Comparison of ENCODE assay signal across 32 mouse cellular contexts in the genomic region with DNA sequence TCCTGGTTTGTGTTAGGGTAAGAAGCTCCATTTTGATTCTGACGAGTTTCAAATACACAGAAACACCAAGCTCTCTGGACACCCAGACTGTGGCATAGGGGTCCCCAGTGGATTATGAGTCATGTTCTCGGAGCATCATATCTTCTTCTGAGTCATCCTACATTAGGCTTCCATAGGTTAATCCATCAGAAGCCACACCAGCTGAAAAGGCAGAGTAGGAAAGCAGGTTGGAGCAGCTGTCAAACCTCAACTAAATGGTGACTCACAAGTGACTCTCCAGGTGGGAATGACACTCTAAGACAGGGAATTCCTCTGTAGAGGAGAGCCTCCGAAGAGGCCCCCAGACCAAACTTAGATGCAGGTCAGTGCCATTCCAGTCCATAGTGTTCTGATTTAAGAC. TPM values are rescaled to one million over a fixed set of nuclear protein-coding genes. Genes with fewer than 3 reads are reported as not detected.
DNase-seq lines count a peak whose midpoint lies in the region; ATAC-seq and TF ChIP-seq lines count a peak whose summit lies in the region.
"Had no signal": no experiment of that assay in that cellular context is flagged by ENCODE, and none has a peak within 500 bp of the region (broad histone marks: within the 10 kb centered on the region; RNA-seq: fewer than 3 reads in every experiment).

No protein-coding gene starts in this region.

- 0 out of 2 replicates have a peak, but pooled peaks cover 8% of the 10 kb centered on the region for H3K4me1 ChIP-seq in stomach, embryonic 16.5 days (ENCODE audit: control insufficient read depth, insufficient read depth, low read length)
- peaks cover 18% of the 10 kb centered on the region for H3K4me1 ChIP-seq in thymus, adult 2 months (replicated peaks; ENCODE audit: control insufficient read depth, insufficient read depth, low read length)
- peaks cover 2% of the 10 kb centered on the region; the same call in 1 of the 2 replicates for H3K4me1 ChIP-seq in midbrain, postnatal 0 days (ENCODE audit: insufficient read depth, low read length)

- H3K9me3 ChIP-seq in stomach, embryonic 16.5 days (replicated peaks; ENCODE audit: control insufficient read depth, low read length) = no peaks in the 10 kb centered on the region
- no peaks in the 10 kb centered on the region for H3K9me3 ChIP-seq in midbrain, postnatal 0 days (ENCODE audit: low read length)
- H3K9me3 ChIP-seq: embryonic facial prominence, embryonic 13.5 days; heart, embryonic 12.5 days; heart, embryonic 15.5 days; hindbrain, embryonic 10.5 days; hindbrain, embryonic 13.5 days; intestine, embryonic 15.5 days had no signal

- no peak overlapping the region for H3K9ac ChIP-seq in stomach, embryonic 16.5 days (ENCODE audit: low read length)
- H3K9ac ChIP-seq in midbrain, postnatal 0 days (replicated peaks; ENCODE audit: low read length, poor library complexity, severe bottlenecking) = no peak overlapping the region
- H3K9ac ChIP-seq: embryonic facial prominence, embryonic 13.5 days; forebrain, postnatal 0 days; heart, embryonic 12.5 days; heart, embryonic 15.5 days; hindbrain, embryonic 13.5 days; intestine, embryonic 15.5 days had no signal

- H3K4me3 ChIP-seq in C2C12 (ENCODE audit: insufficient read depth, poor library complexity, severe bottlenecking) = no peak overlapping the region
- no peak overlapping the region for H3K4me3 ChIP-seq in stomach, embryonic 16.5 days (replicated peaks; ENCODE audit: low read length)
- no peak overlapping the region for H3K4me3 ChIP-seq in thymus, adult 2 months (ENCODE audit: control insufficient read depth, insufficient read depth, low read length)
- no peak overlapping the region for H3K4me3 ChIP-seq in midbrain, postnatal 0 days (ENCODE audit: low read depth, low read length)
- H3K4me3 ChIP-seq: embryonic facial prominence, embryonic 13.5 days; heart, embryonic 12.5 days; heart, embryonic 15.5 days; hindbrain, embryonic 10.5 days; hindbrain, embryonic 13.5 days; intestine, embryonic 15.5 days had no signal

- 62% methylated on average over 3 of the region's 3 CpGs for WGBS in stomach, embryonic 16.5 days
- 91% methylated on average over 3 of the region's 3 CpGs for WGBS in thymus, adult 2 months
- WGBS in midbrain, postnatal 0 days = 81% methylated on average over 3 of the region's 3 CpGs

- TF ChIP-seq POLR2A in thymus, adult 2 months (IDR thresholded peaks at IDR 0.05; ENCODE audit: control insufficient read depth, extremely low read depth, insufficient read depth, low read length, poor library complexity) = no peak

- no peak overlapping the region for H3ac ChIP-seq in C2C12 (ENCODE audit: control insufficient read depth, insufficient read length, low read depth)

- peak; percentile 37 for DNase-seq in heart, adult 11 months
- DNase-seq in heart, adult 18-20 months = no peak
- DNase-seq in gonadal fat pad, adult 2 months (ENCODE audit: low read depth) = peak; percentile 84
- no peak for DNase-seq in thymus, adult 2 months
- no peak for DNase-seq in gastrocnemius, adult 18-20 months (ENCODE audit: low spot score)
- DNase-seq in midbrain, postnatal 0 days (ENCODE audit: low spot score) = no peak
- DNase-seq: adrenal gland, adult 2 months; adrenal gland, postnatal 14 days; cerebellum, adult 11 months; cerebellum, adult 2 months; cerebellum, adult 9-11 months; cerebellum, postnatal 25 days; forebrain, postnatal 0 days; gastrocnemius, postnatal 25 days; heart, postnatal 10 days; heart, postnatal 36 days had no signal

- no peaks in the 10 kb centered on the region for H3K79me3 ChIP-seq in C2C12 (ENCODE audit: low read depth)

- no peak for ATAC-seq in stomach, embryonic 16.5 days (ENCODE audit: insufficient read depth, low FRiP score)
- ATAC-seq in midbrain, postnatal 0 days (ENCODE audit: low FRiP score) = no peak
- ATAC-seq: forebrain, embryonic 14.5 days; forebrain, postnatal 0 days; hindbrain, embryonic 16.5 days; intestine, embryonic 15.5 days had no signal

- no peak overlapping the region for H3K4me2 ChIP-seq in stomach, embryonic 16.5 days (ENCODE audit: low read depth, low read length)
- H3K4me2 ChIP-seq in midbrain, postnatal 0 days (ENCODE audit: low read depth, low read length, poor library complexity, severe bottlenecking) = no peak overlapping the region
- H3K4me2 ChIP-seq: embryonic facial prominence, embryonic 13.5 days; heart, embryonic 12.5 days; heart, embryonic 15.5 days; hindbrain, embryonic 13.5 days; intestine, embryonic 15.5 days had no signal

- no peaks in the 10 kb centered on the region for H3K36me3 ChIP-seq in C2C12 (ENCODE audit: control insufficient read depth, insufficient read depth)
- H3K36me3 ChIP-seq in stomach, embryonic 16.5 days (ENCODE audit: control insufficient read depth, insufficient read depth, low read length) = no peaks in the 10 kb centered on the region
- H3K36me3 ChIP-seq in thymus, adult 2 months (ENCODE audit: control insufficient read depth, insufficient read depth, low read length) = no peaks in the 10 kb centered on the region
- no peaks in the 10 kb centered on the region for H3K36me3 ChIP-seq in midbrain, postnatal 0 days (ENCODE audit: insufficient read depth, low read length)
- H3K36me3 ChIP-seq: embryonic facial prominence, embryonic 13.5 days; heart, embryonic 12.5 days; heart, embryonic 15.5 days; hindbrain, embryonic 10.5 days; hindbrain, embryonic 13.5 days; intestine, embryonic 15.5 days had no signal

- no peak for TF ChIP-seq CTCF in C2C12 (IDR thresholded peaks at IDR 0.05; ENCODE audit: control insufficient read depth, insufficient read depth, insufficient read length)
- TF ChIP-seq CTCF in thymus, adult 2 months (IDR thresholded peaks at IDR 0.05; ENCODE audit: borderline replicate concordance, control insufficient read depth, extremely low read depth, insufficient read depth, low read length, poor library complexity) = no peak
- TF ChIP-seq CTCF in midbrain, postnatal 0 days (IDR thresholded peaks at IDR 0.05) = no peak

- H3K27me3 ChIP-seq in C2C12 (ENCODE audit: control insufficient read depth, insufficient read depth, insufficient read length) = no peaks in the 10 kb centered on the region
- H3K27me3 ChIP-seq in stomach, embryonic 16.5 days (ENCODE audit: control insufficient read depth, insufficient read depth, low read length) = no peaks in the 10 kb centered on the region
- H3K27me3 ChIP-seq in thymus, adult 2 months (ENCODE audit: control insufficient read depth, insufficient read depth, low read length) = no peaks in the 10 kb centered on the region; the same call in 1 of the 2 replicates
- H3K27me3 ChIP-seq in midbrain, postnatal 0 days (ENCODE audit: insufficient read depth, low read length) = peaks cover 6% of the 10 kb centered on the region; the same call in 1 of the 2 replicates

- H3K27ac ChIP-seq in stomach, embryonic 16.5 days (ENCODE audit: low read length) = peak overlapping the region; percentile 39; the same call in 1 of the 2 replicates
- H3K27ac ChIP-seq in thymus, adult 2 months (ENCODE audit: control insufficient read depth, insufficient read depth, low read length) = no peak overlapping the region
- H3K27ac ChIP-seq in midbrain, postnatal 0 days (ENCODE audit: low read depth, low read length) = no peak overlapping the region
- H3K27ac ChIP-seq: embryonic facial prominence, embryonic 13.5 days; heart, embryonic 15.5 days; hindbrain, embryonic 10.5 days; hindbrain, embryonic 13.5 days; intestine, embryonic 15.5 days had no signal

- H3K79me2 ChIP-seq in C2C12 (ENCODE audit: control insufficient read depth, insufficient read depth) = no peaks in the 10 kb centered on the region

TF ChIP-seq in C2C12, 6 proteins besides CTCF, POLR2A, EP300 and RAD21:
- TF ChIP-seq USF1 (IDR thresholded peaks at IDR 0.05; ENCODE audit: low read depth) (no peak), FOSL1 (IDR thresholded peaks at IDR 0.05; ENCODE audit: insufficient read depth, low read length, poor library complexity, severe bottlenecking) (peak; percentile 71), MYOD1 (IDR thresholded peaks at IDR 0.05; ENCODE audit: control insufficient read depth, insufficient read length, low read depth) (peak; percentile 85), MYOG (IDR thresholded peaks at IDR 0.05; ENCODE audit: control insufficient read depth, extremely low read depth, insufficient read length) (no peak)

RNA-seq across cellular contexts. Expression of a gene that starts 3.7 kb away (rescaled TPM):
- 10 to 100 TPM; 11.0 TPM for total RNA-seq in heart, adult 18-20 months (2021)
- 9.0 TPM for polyA plus RNA-seq in C2C12 (2012; fragmentation: generic; extraction: Trizol)
- polyA plus RNA-seq in gonadal fat pad, adult 2 months (2012; rRNA removed) = 15.3 and 17.2 TPM in 2 replicates
- polyA plus RNA-seq in stomach, embryonic 16.5 days (2015; fragmentation: Nextera tagmentation; extraction: Ambion mirVana) = 28.3 and 34.6 TPM in 2 replicates
- polyA plus RNA-seq in thymus, adult 2 months (2012; rRNA removed) = 15.6 and 18.1 TPM in 2 replicates
- 1 to 10 TPM; 7.6 to 8.6 TPM for total RNA-seq in gastrocnemius, adult 18-20 months (2021)
- total RNA-seq in midbrain, postnatal 0 days (2014; rRNA removed) = 14.7 and 17.6 TPM in 2 replicates
- polyA plus RNA-seq in midbrain, postnatal 0 days (2015; fragmentation: Nextera tagmentation; extraction: Ambion mirVana) = 34.7 and 35.7 TPM in 2 replicates

RNA-seq across cellular contexts. Expression of a gene that starts 4.7 kb away (rescaled TPM):
- total RNA-seq in heart, adult 18-20 months (2021) = under 1 TPM; 0.15 to 0.95 TPM
- not detected for polyA plus RNA-seq in C2C12 (2012; fragmentation: generic; extraction: Trizol)
- polyA plus RNA-seq in gonadal fat pad, adult 2 months (2012; rRNA removed) = 1.4 and 2.1 TPM in 2 replicates
- polyA plus RNA-seq in stomach, embryonic 16.5 days (2015; fragmentation: Nextera tagmentation; extraction: Ambion mirVana) = 2.3 and 3.0 TPM in 2 replicates
- 22.0 and 27.8 TPM in 2 replicates for polyA plus RNA-seq in thymus, adult 2 months (2012; rRNA removed)
- total RNA-seq in gastrocnemius, adult 18-20 months (2021) = not detected
- total RNA-seq in midbrain, postnatal 0 days (2014; rRNA removed) = not detected in 2 replicates
- 0.07 and 0.09 TPM in 2 replicates for polyA plus RNA-seq in midbrain, postnatal 0 days (2015; fragmentation: Nextera tagmentation; extraction: Ambion mirVana)
- total RNA-seq: common myeloid progenitor, adult 5-6 weeks; forebrain, postnatal 0 days; gastrocnemius, adult 8-10 months; gastrocnemius, postnatal 25 days; heart, postnatal 10 days had no signal
- polyA plus RNA-seq: forebrain, embryonic 11.5 days had no signal

RNA-seq across cellular contexts. Expression of a gene that starts 41.9 kb away (rescaled TPM):
- not detected for total RNA-seq in heart, adult 18-20 months (2021)
- not detected for polyA plus RNA-seq in C2C12 (2012; fragmentation: generic; extraction: Trizol)
- polyA plus RNA-seq in gonadal fat pad, adult 2 months (2012; rRNA removed) = not detected in 2 replicates
- not detected in 2 replicates for polyA plus RNA-seq in stomach, embryonic 16.5 days (2015; fragmentation: Nextera tagmentation; extraction: Ambion mirVana)
- polyA plus RNA-seq in thymus, adult 2 months (2012; rRNA removed) = not detected in 2 replicates
- not detected for total RNA-seq in gastrocnemius, adult 18-20 months (2021)
- not detected in 2 replicates for total RNA-seq in midbrain, postnatal 0 days (2014; rRNA removed)
- polyA plus RNA-seq in midbrain, postnatal 0 days (2015; fragmentation: Nextera tagmentation; extraction: Ambion mirVana) = 0.41 and 0.53 TPM in 2 replicates
- total RNA-seq: adrenal gland, adult 2 months; adrenal gland, postnatal 14 days; adrenal gland, postnatal 4 days; common myeloid progenitor, adult 5-6 weeks; forebrain, postnatal 0 days; gastrocnemius, adult 8-10 months; gastrocnemius, postnatal 25 days; granulocyte monocyte progenitor cell, adult 5-6 weeks; heart, postnatal 10 days; heart, postnatal 36 days had no signal
- polyA plus RNA-seq: adrenal gland, adult 2 months; cerebellum, adult 2 months; embryonic facial prominence, embryonic 13.5 days; forebrain, embryonic 11.5 days; forebrain, postnatal 0 days; frontal cortex, adult 2 months; heart, embryonic 12.5 days; heart, embryonic 15.5 days; intestine, embryonic 15.5 days had no signal

Comparison
In these comparisons a context has a peak if more than half of its experiments do, and no peak if none do; other contexts are left out.
1. DNase-seq: peak in heart, adult 11 months (single experiment) and gonadal fat pad, adult 2 months (single experiment); none in heart, adult 18-20 months (0 of 2), thymus, adult 2 months (single experiment), gastrocnemius, adult 18-20 months (single experiment) and midbrain, postnatal 0 days (single experiment).